Mouse (Mus musculus): Measurements from ENCODE around the gene Ldhc.
A peak's percentile ranks its signal among the peaks of the same experiment; 100 is the strongest.
"Not testable (repeated sequence)": the region's sequence is repeated elsewhere in the genome, so short reads cannot be mapped to it uniquely, and the experiment has no call there.

The Ldhc gene

DNA sequence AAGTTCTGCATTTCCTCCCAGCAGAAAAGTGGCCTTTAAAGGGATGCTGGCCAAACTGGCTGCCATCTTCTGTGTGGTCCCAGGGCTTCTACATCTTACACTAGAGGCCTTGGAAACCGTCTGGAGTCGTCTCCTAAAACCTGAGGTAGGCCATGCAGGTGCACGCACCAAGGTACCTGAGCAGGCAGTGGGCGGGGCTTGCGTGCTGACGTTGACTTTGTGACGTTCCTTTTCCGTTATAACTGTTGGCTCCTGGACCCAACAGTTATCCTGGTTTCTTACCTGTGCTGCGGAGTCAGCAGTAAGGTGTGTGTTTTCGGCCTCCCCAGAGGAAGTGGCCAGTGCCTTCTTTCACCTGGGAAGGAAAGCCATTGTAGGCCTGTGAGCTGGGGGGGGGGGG lies at the start of gene Ldhc:
Gene Ldhc (plus strand): TSS at position 208 of the 400 bp plus-strand sequence.
- no peak for DNase-seq

DNA sequence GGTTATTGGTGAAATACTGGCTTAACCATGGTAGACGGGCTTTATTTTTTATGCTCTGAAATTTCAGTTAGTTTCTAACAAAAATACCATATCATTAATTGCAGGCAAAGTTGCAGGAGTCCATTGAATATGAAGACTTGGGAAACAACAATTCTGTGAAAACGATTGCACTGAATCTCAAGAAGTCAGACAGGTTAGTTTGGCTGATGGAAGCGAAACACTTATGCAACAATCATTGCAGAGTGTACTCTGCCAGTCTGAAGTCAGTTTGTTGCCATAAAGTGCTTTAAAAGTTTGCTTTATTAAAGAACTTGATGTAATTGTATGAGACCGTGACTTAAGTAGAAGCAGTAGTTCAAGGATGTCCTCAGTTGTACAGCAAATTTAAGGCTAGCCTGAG lies 47.0 kb upstream of the Ldhc start:
- no peak for DNase-seq

DNA sequence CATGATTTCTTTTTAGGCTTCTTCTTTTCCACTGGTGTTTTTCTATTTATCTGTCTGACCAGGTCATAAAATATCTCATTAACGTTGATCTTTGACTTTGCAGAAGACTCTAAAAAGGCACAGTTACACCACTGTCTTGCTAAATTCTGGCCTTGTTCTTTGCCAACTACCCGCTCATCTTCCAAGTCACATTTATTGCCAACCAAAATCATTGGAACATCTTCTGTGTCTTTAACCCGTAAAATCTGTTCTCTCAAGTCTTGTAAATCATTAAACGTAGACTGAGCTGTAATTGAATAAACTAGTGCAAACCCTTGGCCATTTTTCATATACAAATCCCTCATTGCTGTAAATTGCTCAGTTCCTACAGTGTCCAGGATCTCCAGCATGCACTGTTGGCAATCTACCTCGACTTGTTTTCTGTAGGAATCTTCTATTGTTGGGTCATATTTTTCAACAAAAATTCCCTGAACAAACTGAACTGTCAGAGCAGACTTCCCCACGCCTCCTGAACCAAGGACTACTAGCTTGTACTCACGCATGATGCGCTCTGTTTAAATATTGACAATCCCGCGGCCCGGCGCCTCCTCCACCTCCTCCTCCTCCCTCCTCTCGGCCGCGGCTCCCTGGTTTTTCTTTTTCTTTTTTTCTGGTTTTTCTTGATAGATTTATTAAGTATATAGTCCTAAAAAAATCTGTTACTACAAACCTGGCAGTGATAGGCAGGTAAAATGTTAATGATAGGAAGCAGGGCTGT lies 39.9 kb upstream of the Ldhc start:
- peak; percentile 70 to 77 for DNase-seq

DNA sequence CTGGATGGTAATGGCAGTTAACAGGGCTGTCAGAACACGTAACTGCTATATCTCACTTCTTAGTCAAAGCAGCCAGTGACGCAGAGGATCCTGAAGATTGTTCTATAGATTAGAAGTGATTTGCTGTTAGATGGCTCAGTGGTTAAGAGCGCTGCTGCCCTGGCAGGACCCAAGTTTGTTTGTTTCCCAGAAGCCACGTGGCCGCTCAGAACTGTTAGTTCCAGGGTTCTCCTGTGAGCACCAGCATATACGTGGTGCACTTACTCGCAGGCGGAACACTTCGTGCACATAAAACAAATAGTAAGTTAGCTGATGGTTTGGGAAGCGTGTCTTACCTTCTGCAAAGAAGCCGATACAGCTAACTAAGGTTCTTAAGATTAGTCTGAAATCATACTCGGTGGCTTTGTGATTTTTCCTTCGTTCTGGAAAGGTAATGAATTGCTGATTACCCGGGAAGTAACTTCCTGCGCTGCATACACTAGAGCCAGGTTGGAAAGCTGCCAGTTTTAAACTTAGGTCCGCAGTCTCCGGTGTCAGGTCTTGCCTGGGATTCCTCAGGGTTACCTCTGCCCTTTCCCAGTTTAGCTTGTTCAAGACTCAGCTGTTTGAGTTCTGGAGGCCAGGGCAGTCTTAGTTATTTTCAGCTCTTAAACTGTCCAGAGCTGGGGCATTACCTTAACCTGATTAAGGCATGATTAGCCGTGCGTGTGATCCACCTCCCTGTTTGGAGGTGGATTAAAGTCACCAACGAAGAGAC lies 33.8 kb upstream of the Ldhc start:
- DNase-seq, result peak; percentile 59 to 86

DNA sequence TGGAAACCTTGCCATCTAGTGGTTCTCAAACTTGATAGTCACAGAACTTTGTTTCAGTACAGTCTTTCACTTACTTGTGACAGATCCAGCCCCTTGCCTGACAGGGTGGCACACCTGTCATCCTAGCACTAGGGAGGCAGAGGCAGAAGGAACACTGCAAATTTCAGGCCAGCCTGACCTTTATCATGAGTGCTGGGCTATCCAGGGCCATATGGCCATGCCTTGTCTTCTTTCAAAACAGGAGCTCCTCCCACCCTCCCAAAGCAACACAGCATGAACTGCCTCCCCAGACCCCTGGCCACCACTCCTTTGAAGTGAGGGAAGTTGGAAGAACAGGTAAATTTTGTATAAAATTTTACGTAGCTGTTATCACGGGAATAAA lies 33.2 kb upstream of the Ldhc start:
- DNase-seq, result no peak

DNA sequence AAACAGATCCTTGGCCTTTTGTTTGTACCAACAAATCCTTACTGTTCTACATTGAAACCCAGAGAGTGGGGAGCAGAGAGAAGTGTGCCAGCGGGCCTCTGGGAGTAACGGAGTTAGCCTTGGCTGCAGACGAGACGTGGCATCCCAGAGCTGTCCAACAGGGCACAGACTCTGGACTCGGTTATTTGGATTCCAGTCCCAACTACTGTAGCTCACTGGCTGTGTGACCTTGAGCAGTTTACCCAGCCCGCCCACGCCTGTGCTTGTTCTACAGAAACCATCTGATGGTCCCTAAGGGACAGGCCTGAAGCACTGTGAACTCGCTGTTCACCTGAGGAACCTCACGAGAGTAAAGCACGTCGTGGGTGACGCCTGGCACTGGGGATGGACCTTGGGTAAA lies 31.1 kb upstream of the Ldhc start:
- DNase-seq, result peak; percentile 64 to 65

DNA sequence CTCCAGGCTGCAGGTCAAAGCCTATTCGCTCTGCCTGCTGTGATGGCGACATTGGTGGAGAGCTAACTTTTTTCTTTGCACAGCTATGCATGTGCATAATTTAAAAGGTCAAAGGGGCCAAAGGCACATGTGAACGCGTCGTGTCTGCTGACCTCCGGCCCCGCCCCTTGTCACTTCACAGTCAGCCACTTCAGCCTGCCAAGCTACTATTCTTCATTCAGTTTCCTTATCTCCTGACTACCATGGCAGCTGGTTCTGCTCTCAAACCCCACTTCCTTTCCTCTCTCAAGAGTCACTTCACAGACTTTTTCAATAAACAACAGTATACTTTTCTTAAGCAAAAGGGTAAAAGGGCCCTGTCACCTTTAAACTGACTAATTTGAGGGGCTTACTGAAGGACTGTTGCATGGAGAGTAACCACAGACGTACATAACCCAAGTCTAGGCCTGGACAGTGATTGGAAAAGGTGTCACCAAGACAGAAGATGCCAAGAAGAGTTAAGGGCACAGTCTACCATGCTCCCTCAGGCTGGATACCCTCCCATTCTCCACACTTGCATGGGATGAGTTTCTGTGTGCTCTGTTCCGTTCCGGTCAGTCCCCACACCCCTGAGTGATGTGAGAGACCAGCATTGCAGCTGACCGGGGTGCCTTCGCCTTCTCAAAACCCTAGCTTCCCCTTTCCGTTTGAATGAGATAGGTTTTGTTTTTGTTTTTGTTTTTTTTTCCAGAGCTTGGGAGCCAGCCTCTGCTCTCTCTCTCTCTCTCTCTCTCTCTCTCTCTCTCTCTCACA lies 30.0 kb upstream of the Ldhc start:
- peak; percentile 35 to 51 for DNase-seq

DNA sequence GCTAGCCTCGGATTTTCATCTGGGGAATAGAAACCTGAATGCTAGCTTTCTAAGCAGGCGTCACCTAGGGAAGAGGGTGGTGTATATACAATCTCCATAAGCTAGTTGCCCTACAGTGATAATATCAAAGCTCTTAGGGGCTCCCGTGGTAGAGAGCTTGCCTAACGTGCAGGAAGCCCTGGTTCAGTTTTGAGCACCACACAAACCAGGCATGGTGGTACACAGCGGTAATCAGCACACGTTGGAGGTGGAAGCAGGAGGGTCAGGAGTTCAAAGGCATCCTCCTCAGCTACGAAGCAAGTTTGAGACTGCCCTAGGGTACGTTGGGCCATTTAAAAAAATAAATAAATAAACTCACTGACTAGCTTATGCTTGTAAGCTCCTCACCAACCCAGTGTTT lies 29.3 kb upstream of the Ldhc start:
- DNase-seq, result no peak

DNA sequence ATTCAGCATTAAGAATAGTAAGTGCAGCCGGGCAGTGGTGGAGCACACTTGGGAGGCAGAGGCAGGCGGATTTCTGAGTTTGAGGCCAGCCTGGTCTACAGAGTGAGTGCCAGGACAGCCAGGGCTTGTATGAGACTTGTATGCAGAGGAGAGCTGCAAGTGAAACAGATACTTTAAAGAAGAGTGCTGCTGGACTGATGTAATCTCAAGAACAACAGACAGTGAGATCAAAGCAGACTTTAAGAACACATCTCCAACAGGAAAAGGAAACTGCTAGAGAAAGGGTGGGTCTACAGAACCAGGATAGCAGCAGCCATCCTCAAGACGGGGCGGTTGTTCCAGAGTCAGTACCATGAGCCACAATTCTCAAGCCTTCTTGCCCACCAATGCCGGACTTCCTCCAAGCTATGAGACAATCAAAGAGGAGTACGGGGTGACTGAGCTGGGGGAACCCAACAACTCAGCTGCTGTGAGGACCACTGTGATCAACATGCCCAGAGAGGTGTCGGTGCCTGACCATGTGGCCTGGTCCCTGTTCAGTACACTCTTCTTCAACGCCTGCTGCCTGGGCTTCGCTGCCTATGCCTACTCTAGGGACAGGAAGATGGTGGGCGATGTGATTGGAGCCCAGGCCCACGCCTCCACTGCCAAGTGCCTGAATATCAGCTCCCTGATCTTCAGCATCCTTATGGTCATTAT lies 28.7 kb upstream of the Ldhc start:
- not testable (repeated sequence) for DNase-seq

DNA sequence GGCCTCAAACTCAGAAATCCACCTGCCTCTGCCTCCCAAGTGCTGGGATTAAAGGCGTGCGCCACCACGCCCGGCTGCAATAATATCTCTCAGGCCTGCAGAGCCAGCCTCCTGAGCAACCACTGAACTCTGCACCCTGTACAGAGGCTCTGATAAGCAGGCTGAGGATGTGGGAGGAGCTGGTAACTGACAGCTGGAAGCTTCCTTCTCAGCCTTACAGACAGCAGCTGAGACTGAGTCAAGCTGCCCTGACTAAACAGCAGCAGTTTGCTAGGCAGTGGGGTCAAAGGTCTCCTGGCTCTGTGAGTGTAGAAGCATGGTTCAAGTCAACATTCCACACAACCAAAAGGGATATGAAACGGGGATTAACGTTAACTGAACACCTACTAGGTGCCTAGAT lies 27.7 kb upstream of the Ldhc start:
- DNase-seq, result peak; percentile 88 to 93

DNA sequence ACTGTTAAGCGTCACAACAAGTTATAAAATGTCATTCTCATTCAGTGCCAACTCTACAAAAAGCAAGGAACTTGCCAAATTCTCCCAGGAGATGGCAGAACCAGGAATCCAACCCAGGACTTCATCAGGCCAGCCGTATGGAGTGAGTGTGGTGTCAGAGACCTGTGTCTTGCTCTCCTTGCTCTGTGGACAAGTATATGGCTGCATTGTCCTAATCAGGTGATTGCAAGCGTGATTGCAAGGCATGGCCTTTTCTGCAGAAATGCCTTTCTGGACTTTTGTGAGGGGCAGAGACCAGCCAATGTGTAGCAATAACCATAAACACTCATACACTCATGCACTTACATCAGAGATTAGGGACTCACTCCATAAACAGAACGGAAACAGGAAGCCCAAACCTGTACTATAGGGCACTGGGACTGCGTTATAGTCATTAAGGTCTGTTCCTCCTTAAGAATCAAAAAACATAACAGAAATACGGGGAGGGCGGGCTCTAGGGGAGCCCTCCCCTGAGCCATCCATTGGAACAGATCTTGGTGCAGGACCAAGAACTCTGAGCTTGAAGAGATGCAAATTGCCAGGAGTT lies 27.2 kb upstream of the Ldhc start:
- no peak for DNase-seq

DNA sequence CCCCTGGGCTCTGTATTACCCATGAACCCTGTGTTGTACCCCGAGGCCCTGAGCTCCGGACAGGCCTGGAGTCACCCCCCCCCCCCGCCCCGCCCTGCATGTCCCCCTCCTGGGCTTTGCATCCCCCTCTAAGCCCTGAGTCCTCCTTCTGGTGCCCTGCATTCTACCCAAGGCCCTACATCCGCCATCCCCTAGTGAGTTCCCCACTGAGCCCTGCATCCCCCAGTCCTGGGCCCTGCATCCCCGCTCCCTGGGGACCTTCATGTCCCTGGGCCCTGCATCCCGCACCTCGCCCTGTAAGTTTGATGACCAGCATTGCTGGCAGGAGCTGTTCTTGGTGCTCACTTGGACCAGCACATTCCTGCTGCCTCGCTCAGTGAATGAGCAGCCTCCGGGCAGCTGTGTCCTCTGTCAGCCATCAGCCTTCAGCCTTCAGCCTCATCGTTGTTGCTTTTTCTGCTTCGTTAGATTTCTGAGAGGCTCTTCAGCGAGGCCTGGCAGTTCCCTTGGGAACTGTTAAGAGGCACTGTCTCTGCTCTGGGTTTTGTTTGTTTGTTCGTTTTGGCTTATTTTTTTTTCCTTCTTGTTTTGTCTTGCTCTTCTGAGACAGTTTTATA lies 25.9 kb upstream of the Ldhc start:
- DNase-seq, result peak; percentile 37 to 44

DNA sequence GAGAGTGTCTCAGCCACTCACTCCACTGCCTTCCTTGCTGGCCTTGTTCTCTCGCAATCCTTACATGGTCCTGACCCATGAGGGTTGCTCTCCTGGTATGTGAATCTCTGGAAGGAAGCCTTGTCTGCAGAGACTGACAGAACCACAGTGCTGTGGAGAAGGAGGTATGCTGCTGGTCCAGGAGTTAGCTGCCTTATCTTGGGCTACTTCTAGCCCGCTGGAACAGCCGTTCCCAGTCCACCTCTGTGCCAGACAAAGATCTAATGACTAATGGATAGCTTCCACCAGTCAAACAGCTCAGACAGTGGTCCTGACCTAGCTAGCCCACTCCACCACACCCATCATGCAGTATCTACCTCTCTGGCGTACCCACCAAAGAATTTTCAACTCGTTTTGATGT lies 24.6 kb upstream of the Ldhc start:
- no peak for DNase-seq

DNA sequence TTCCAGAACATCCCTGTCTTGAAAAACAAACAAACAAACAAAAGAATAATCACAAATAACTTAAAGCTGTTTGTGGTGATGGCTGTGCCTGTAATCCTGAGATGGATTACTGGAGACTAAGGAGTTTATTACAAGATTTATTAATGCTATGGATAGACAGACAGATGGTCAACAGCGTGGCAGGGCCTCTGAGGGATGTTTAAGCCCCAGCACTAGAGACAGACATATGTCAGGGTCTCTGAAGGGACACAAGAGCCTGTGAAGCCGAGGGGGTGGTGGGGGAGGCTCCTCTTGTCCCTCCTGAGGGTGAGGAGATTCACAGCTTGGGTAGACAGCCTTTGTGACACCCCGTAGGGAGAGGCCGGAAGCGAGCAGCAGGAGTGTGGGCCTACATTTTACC lies 23.9 kb upstream of the Ldhc start:
- DNase-seq, result no peak

DNA sequence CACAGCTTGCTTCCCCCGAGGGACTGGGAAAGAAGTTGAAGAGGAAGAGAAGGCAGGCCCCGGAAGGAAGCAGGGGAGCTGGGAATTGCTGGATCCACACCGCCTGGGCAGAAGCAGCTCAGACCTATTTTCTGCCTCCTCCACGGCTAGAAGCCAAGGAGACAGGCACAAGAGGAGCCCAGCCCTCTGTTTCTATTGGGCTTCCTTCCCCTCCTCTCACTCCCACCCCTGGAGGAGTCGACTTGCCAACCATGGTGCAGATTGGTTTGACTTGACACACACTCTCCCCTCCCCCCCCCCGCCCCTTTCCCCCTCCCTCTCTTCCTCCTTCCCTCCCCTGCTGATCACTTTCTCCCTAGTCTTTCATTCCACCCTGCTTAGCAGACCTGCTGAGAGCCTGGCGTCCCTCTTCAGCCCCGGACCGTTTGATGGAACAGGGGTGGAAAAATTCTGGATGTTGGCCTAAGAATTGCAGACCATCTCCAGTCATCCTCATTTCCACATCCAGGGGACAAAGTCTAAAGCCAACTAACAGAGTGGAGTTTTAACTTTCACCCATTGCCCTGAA lies 22.8 kb upstream of the Ldhc start:
- peak; percentile 73 to 77 for DNase-seq

DNA sequence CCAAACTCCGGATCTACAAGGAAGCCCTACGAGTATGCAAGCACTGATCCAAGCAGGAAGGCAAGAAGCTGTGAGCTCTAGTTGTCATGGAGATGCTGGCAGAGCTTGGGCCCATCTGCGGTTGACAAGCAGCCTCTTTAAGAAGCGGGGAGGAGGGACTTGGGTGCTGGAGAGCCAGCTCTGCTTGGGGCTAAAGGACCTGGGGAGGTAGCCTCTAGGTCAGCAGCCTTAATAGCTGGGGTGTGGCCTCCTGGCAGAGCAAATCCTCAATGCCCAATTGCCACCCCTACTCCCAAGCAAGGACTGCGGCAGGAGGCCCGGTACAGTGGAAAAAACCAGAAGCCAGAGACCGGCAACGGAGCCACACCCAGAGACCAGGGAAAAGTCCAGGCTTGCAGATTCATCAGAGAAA lies 22.1 kb upstream of the Ldhc start:
- DNase-seq, result peak; percentile 84 to 92

DNA sequence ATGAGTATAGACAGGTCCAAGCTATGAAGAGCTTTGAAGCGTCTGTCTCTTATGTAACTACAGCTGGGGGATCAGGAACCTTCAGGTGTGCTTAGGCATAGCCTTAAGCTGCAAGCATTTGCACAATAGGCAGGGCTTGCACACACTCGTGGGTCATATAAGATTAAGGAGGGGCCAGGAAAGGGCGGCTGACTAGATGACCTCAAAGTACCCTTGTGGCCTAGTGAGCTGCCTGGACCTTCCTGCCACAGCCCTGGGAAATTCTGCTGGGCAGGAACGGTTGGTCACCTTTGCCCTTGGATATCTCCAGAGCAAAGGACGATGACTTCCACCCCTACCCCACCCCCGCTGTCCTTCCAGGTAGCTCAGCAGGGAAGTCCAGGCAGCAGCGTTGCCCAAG lies 21.6 kb upstream of the Ldhc start:
- peak; percentile 85 to 87 for DNase-seq

DNA sequence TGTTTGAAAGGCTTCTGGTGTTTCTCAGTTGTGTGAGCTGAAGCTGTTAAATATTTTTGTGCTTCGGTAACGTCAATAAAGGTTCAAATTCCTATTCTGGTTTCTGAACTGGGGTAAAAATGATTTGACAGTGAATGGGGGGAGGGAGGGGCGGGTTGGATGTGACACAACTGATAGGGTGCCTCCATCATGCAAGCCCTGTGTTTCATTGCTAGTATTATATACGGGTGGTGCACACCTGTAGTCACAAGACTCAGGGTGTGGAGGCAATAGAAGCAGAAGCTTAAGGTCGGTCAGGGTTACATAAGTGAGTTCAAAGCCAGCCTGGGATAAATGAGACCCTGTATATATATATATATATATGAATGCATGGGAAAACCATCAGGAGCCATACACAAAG lies 21.1 kb upstream of the Ldhc start:
- DNase-seq, result no peak

DNA sequence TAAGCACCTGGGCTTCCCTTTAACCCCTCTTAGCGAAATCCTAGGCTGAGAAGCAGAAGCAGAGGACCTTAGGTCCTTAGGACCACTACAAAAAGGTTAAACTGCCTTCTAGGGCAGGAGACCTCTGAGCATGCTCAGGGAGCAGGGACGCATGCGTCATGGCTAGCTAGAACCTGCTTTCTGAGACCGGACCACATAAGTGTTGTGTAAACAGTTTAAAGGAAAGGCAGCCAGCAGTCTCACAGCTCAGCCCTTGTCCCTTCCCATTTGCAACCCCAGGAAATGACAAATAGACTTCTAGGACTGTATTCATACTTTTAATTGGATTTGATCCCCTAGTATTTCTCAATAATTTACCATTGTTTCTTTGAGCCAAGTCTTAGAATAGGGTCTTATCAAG lies 20.7 kb upstream of the Ldhc start:
- DNase-seq, result peak; percentile 29 to 43

DNA sequence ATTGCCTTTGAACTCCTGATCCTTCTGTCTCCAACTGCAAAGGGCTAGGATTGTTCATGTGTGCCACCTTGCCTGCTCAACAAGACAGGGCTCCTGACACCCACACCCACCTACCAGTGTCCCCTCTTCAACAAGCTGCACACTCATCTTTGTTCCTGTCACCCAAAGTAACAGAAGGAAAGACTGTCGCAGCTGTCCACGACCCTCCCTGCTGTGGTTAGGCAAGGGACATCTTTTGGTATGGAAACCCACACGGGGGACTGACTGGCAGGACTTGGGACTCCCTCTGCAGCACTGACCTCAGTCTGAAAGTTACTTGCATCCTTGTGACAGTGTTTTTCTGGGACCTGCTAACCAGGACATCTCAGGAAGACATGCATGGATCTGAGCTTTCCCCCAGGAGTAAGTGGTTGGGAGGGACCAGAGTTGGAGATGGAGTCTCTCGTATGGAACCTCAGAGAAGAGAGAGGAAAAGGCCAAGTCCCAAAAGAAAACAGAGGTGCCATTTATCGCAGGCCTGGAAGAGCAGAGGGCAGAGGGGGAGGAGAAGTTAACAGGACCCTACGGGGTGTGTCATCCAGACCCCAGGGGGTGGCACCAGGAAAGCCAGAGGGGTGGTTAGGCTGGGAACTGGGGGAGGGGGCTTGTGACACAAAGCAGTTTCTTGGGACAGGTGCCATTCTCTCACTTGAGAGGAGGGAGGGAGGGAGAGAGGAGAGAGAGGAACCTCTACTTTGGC lies 20.0 kb upstream of the Ldhc start, which contains the start of gene Ldha:
Gene Ldha (plus strand): TSS at position 689 of the 739 bp plus-strand sequence.
- no peak for DNase-seq

DNA sequence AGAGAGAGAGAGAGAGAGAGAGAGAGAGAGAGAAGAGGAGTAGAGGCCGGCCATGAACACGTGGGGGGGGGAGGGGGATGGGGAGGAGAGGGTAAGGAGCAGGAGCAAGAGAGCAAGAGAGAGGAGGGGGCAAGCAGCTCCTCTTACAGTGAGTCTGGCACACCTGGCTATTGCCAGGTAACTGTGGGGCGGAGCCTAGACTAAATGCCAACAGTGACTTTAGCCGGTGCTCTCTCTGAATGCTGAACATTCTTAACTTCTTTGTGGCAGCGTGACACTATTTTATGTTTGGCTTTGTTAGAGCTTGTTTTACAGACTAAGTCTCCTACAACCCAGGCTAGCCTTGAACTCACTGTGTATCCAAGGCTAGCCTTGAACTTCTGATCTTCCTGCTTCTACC lies 18.7 kb upstream of the Ldhc start:
- DNase-seq, result peak; percentile 24 to 28
